Mouse (Mus musculus) liver, embryonic 11.5 days (tissue): ENCODE results near the gene Xylt2. TPM values are rescaled to one million over a fixed set of nuclear protein-coding genes. Genes with fewer than 3 reads are reported as not detected.

Source experiments
- ATAC-seq: fragments of 200-750 bp; cut with Nextera tagmentation; replicated peaks from 2 replicates; pipeline ENCODE4 v1.8.0; 2017; ENCODE audit warnings: moderate number of reproducible peaks, mild to moderate bottlenecking, moderate TSS enrichment, moderate library complexity; ENCODE audit not compliant: low FRiP score
- DNase-seq: peaks from one replicate; pipeline ENCODE4 v3.0.0-alpha.2; 2017; ENCODE audit warnings: low spot score
- H3K27ac ChIP-seq: fragments of 300-500 bp; sonication (generic); 2 replicates; pipeline ENCODE4 v1.5.1; 2014; ENCODE audit warnings: mild to moderate bottlenecking, low read depth, low read length, control low read depth
- H3K27me3 ChIP-seq: fragments of 300-500 bp; sonication (generic); replicated peaks from 2 replicates; pipeline ENCODE4 v1.6.1; 2014; ENCODE audit warnings: low read length, mixed read lengths; ENCODE audit not compliant: control insufficient read depth, insufficient read depth
- H3K36me3 ChIP-seq: fragments of 300-500 bp; sonication (generic); 2 replicates; pipeline ENCODE4 v1.6.1; 2014; ENCODE audit warnings: mild to moderate bottlenecking, low read length, moderate library complexity, mixed read lengths; ENCODE audit not compliant: control insufficient read depth, insufficient read depth
- H3K4me1 ChIP-seq: fragments of 300-500 bp; sonication (generic); replicated peaks from 2 replicates; pipeline ENCODE4 v1.6.1; 2014; ENCODE audit warnings: low read length, mixed read lengths; ENCODE audit not compliant: control insufficient read depth, insufficient read depth
- H3K4me2 ChIP-seq: fragments of 300-500 bp; sonication (generic); 2 replicates; pipeline ENCODE4 v1.6.1; 2014; ENCODE audit warnings: mild to moderate bottlenecking, control low read depth, moderate library complexity
- H3K4me3 ChIP-seq: fragments of 300-500 bp; sonication (generic); 2 replicates; pipeline ENCODE4 v1.5.1; 2014; ENCODE audit warnings: low read depth, low read length, control low read depth
- H3K9ac ChIP-seq: fragments of 300-500 bp; sonication (generic); 2 replicates; pipeline ENCODE4 v1.6.1; 2014; ENCODE audit warnings: low read depth, low read length, control low read depth
- H3K9me3 ChIP-seq: fragments of 300-500 bp; sonication (generic); 2 replicates; pipeline ENCODE4 v1.6.1; 2016; ENCODE audit warnings: low read length, inconsistent platforms, mixed read lengths; ENCODE audit not compliant: control insufficient read depth
- whole genome bisulfite sequencing: fragments of 180-500 bp; shearing (Covaris S2); extraction: QIAGEN DNeasy Blood & Tissue Kit; methylation state at CpG from one replicate; pipeline ENCODE4 v1.1.7; 2014; 5-methylcytosine and 5-hydroxymethylcytosine counted together
- polyA plus RNA-seq: library from polyadenylated mRNA; unstranded; fragments of >200 nt; fragmentation: Nextera tagmentation; extraction: Ambion mirVana; gene quantifications from 2 replicates; pipeline ENCODE4 v1.2.1, GENCODE M21; 2014

The Xylt2 gene
- polyA plus RNA-seq, 1 experiment from 2014 or later, result 10.5 TPM

- ATAC-seq (no peak), DNase-seq (no peak)
- Histone ChIP-seq H3K4me1 (no peaks in the 10 kb centered on the region), H3K27ac (no peak overlapping the region), H3K27me3 (no peaks in the 10 kb centered on the region), H3K4me2 (no peak overlapping the region), H3K4me3 (no peak overlapping the region), H3K9me3 (no peaks in the 10 kb centered on the region), H3K9ac (no peak overlapping the region), H3K36me3 (no peaks in the 10 kb centered on the region)
- WGBS, result 51% methylated on average over 6 of the region's 6 CpGs
Observed at GRCm38 (mm10) chr11:94687178-94687577, 9.9 kb upstream of the Xylt2 start.

- ATAC-seq, result no peak
- H3K36me3 ChIP-seq, result no peaks in the 10 kb centered on the region
- H3K4me1 ChIP-seq, result no peaks in the 10 kb centered on the region
- H3K27ac ChIP-seq, result no peak overlapping the region
- no peak overlapping the region for H3K9ac ChIP-seq
- 78% methylated on average over 7 of the region's 7 CpGs for WGBS
- DNase-seq, result no peak
- no peak overlapping the region for H3K4me2 ChIP-seq
- H3K4me3 ChIP-seq, result no peak overlapping the region
- H3K27me3 ChIP-seq, result no peaks in the 10 kb centered on the region
- no peaks in the 10 kb centered on the region for H3K9me3 ChIP-seq
Observed at GRCm38 (mm10) chr11:94682427-94682826, 5.1 kb upstream of the Xylt2 start.

GRCm38 (mm10) chr11:94681640-94682039 is 4.3 kb upstream of the Xylt2 start:
- no peak overlapping the region for H3K4me3 ChIP-seq
- no peak overlapping the region for H3K27ac ChIP-seq
- no peak overlapping the region for H3K4me2 ChIP-seq
- no peaks in the 10 kb centered on the region for H3K36me3 ChIP-seq
- no peak for DNase-seq
- 79% methylated on average over 4 of the region's 4 CpGs for WGBS
- H3K9ac ChIP-seq, result no peak overlapping the region
- no peak for ATAC-seq
- no peaks in the 10 kb centered on the region for H3K9me3 ChIP-seq
- H3K4me1 ChIP-seq, result peaks cover under 1% of the 10 kb centered on the region
- H3K27me3 ChIP-seq, result no peaks in the 10 kb centered on the region

GRCm38 (mm10) chr11:94680639-94681038 is 3.3 kb upstream of the Xylt2 start:
- Histone ChIP-seq H3K36me3 (no peaks in the 10 kb centered on the region), H3K9me3 (no peaks in the 10 kb centered on the region), H3K27ac (no peak overlapping the region), H3K27me3 (no peaks in the 10 kb centered on the region), H3K4me2 (no peak overlapping the region), H3K9ac (no peak overlapping the region), H3K4me1 (peaks cover 7% of the 10 kb centered on the region), H3K4me3 (no peak overlapping the region)
- DNase-seq (no peak), ATAC-seq (no peak)

- no peak for DNase-seq
- Histone ChIP-seq H3K4me2 (peak overlapping the region; percentile 87), H3K4me1 (peaks cover 11% of the 10 kb centered on the region), H3K27ac (no peak overlapping the region), H3K9ac (peak overlapping the region; percentile 96), H3K27me3 (no peaks in the 10 kb centered on the region), H3K9me3 (no peaks in the 10 kb centered on the region), H3K4me3 (peak overlapping the region; percentile 96), H3K36me3 (no peaks in the 10 kb centered on the region; the same call in 1 of the 2 replicates)
- no peak for ATAC-seq
- 34% methylated on average over 15 of the region's 15 CpGs for WGBS
Observed at GRCm38 (mm10) chr11:94677607-94678145, 361 bp upstream of the Xylt2 start.

GRCm38 (mm10) chr11:94676308-94676707 is 1.0 kb downstream of the Xylt2 start:
- Histone ChIP-seq H3K27ac (no peak overlapping the region), H3K36me3 (no peaks in the 10 kb centered on the region; the same call in 1 of the 2 replicates), H3K27me3 (no peaks in the 10 kb centered on the region), H3K4me2 (peak overlapping the region; percentile 87), H3K9me3 (no peaks in the 10 kb centered on the region), H3K4me3 (peak overlapping the region; percentile 96), H3K9ac (peak overlapping the region; percentile 96), H3K4me1 (peaks cover 11% of the 10 kb centered on the region)
- WGBS, result 37% methylated on average over 4 of the region's 4 CpGs
- ATAC-seq (no peak), DNase-seq (no peak)

- Histone ChIP-seq H3K9ac (no peak overlapping the region), H3K4me3 (no peak overlapping the region), H3K27me3 (no peaks in the 10 kb centered on the region), H3K4me2 (no peak overlapping the region), H3K4me1 (peaks cover 11% of the 10 kb centered on the region), H3K9me3 (no peaks in the 10 kb centered on the region), H3K27ac (no peak overlapping the region), H3K36me3 (no peaks in the 10 kb centered on the region; the same call in 1 of the 2 replicates)
- DNase-seq (no peak), ATAC-seq (no peak)
- WGBS, result 82% methylated on average over 5 of the region's 5 CpGs
Observed at GRCm38 (mm10) chr11:94675446-94675845, 1.9 kb downstream of the Xylt2 start.

- ATAC-seq, result no peak
- Histone ChIP-seq H3K4me1 (peaks cover 11% of the 10 kb centered on the region), H3K4me2 (no peak overlapping the region), H3K9ac (no peak overlapping the region), H3K27me3 (no peaks in the 10 kb centered on the region), H3K9me3 (no peaks in the 10 kb centered on the region), H3K36me3 (peaks cover 3% of the 10 kb centered on the region; the same call in 1 of the 2 replicates), H3K27ac (no peak overlapping the region), H3K4me3 (no peak overlapping the region)
- no peak for DNase-seq
- 77% methylated on average over 5 of the region's 5 CpGs for WGBS
Observed at GRCm38 (mm10) chr11:94674984-94675383, 2.3 kb downstream of the Xylt2 start.

- no peak overlapping the region for H3K9ac ChIP-seq
- H3K9me3 ChIP-seq, result no peaks in the 10 kb centered on the region
- no peak overlapping the region for H3K4me3 ChIP-seq
- no peak overlapping the region for H3K4me2 ChIP-seq
- no peak overlapping the region for H3K27ac ChIP-seq
- peaks cover 38% of the 10 kb centered on the region for H3K36me3 ChIP-seq
- H3K27me3 ChIP-seq, result no peaks in the 10 kb centered on the region
- H3K4me1 ChIP-seq, result no peaks in the 10 kb centered on the region
- WGBS, result 83% methylated on average over 6 of the region's 6 CpGs
- no peak for DNase-seq
- ATAC-seq, result no peak
Observed at GRCm38 (mm10) chr11:94665281-94665680, 12.0 kb downstream of the Xylt2 start.
